Mouse (Mus musculus): Measurements from ENCODE around the gene Myd88.

- TF ChIP-seq CTCF (IDR thresholded peaks at IDR 0.05; ENCODE audit: control insufficient read depth, insufficient read depth, insufficient replicate concordance, low read depth, low read length) (no peak), POLR2A (IDR thresholded peaks at IDR 0.05; ENCODE audit: control insufficient read depth, low read depth, low read length) (no peak)
Measured at GRCm38 (mm10) chr9:119305863-119306262, 35.3 kb downstream of the Myd88 start.

Data from testis, adult 2 months (tissue).